Mouse (Mus musculus): ENCODE data around the gene Prss45. TPM values are rescaled to one million over a fixed set of nuclear protein-coding genes. Genes with fewer than 3 reads are reported as not detected.
A peak's percentile ranks its signal among the peaks of the same experiment; 100 is the strongest.

The Prss45 gene
- polyA plus RNA-seq, 1 experiment from 2014 or later, result not detected

GRCm38 (mm10) chr9:110871030-110871429 is 36.6 kb downstream of the Prss45 start:
- H3K27ac ChIP-seq (replicated peaks; ENCODE audit: low read depth, low read length), result no peak overlapping the region
- H3K9ac ChIP-seq (ENCODE audit: low read length), result no peak overlapping the region
- no peak for ATAC-seq (ENCODE audit: insufficient number of reproducible peaks, low FRiP score, low TSS enrichment, low read depth)
- H3K9me3 ChIP-seq (ENCODE audit: control insufficient read depth, low read length), result no peaks in the 10 kb centered on the region
- H3K36me3 ChIP-seq (ENCODE audit: control insufficient read depth, insufficient read depth, low read length), result no peaks in the 10 kb centered on the region
- H3K4me1 ChIP-seq (ENCODE audit: control insufficient read depth, insufficient read depth, low read length), result peaks cover 20% of the 10 kb centered on the region
- H3K4me3 ChIP-seq (ENCODE audit: low read depth, low read length), result no peak overlapping the region
- WGBS, result 15% methylated on average over 7 of the region's 7 CpGs
- H3K27me3 ChIP-seq (ENCODE audit: control insufficient read depth, insufficient read depth, low read length), result peaks cover 18% of the 10 kb centered on the region
- H3K4me2 ChIP-seq (ENCODE audit: low read depth, severe bottlenecking), result no peak overlapping the region
- peak; percentile 76 for DNase-seq (ENCODE audit: low spot score)

- 8% methylated on average over 40 of the region's 40 CpGs for WGBS
- no peak overlapping the region for H3K27ac ChIP-seq (replicated peaks; ENCODE audit: low read depth, low read length)
- ATAC-seq (ENCODE audit: insufficient number of reproducible peaks, low FRiP score, low TSS enrichment, low read depth), result peak; percentile 52; the same call in 1 of the 2 replicates
Observed at GRCm38 (mm10) chr9:110873681-110874659, 39.6 kb downstream of the Prss45 start.

GRCm38 (mm10) chr9:110874660-110875191 is 40.3 kb downstream of the Prss45 start:
- 13% methylated on average over 3 of the region's 3 CpGs for WGBS
- no peak overlapping the region for H3K4me3 ChIP-seq (ENCODE audit: low read depth, low read length)
- no peaks in the 10 kb centered on the region for H3K9me3 ChIP-seq (ENCODE audit: control insufficient read depth, low read length)
- no peak overlapping the region for H3K9ac ChIP-seq (ENCODE audit: low read length)
- H3K4me2 ChIP-seq (ENCODE audit: low read depth, severe bottlenecking), result no peak overlapping the region
- H3K36me3 ChIP-seq (ENCODE audit: control insufficient read depth, insufficient read depth, low read length), result no peaks in the 10 kb centered on the region
- ATAC-seq (ENCODE audit: insufficient number of reproducible peaks, low FRiP score, low TSS enrichment, low read depth) (no peak), DNase-seq (ENCODE audit: low spot score) (no peak)
- peaks cover 28% of the 10 kb centered on the region for H3K27me3 ChIP-seq (ENCODE audit: control insufficient read depth, insufficient read depth, low read length)
- H3K4me1 ChIP-seq (ENCODE audit: control insufficient read depth, insufficient read depth, low read length), result peaks cover 22% of the 10 kb centered on the region
- H3K27ac ChIP-seq (replicated peaks; ENCODE audit: low read depth, low read length), result no peak overlapping the region

More at GRCm38 (mm10) chr9:110873681-110874659, 39.6 kb downstream of the Prss45 start:
- H3K4me3 ChIP-seq (ENCODE audit: low read depth, low read length), result 0 out of 2 replicates have a peak overlapping the region, but pooled peaks have one; percentile 17
- H3K4me2 ChIP-seq (ENCODE audit: low read depth, severe bottlenecking), result peak overlapping the region; percentile 58
- H3K4me1 ChIP-seq (ENCODE audit: control insufficient read depth, insufficient read depth, low read length), result peaks cover 20% of the 10 kb centered on the region
- H3K36me3 ChIP-seq (ENCODE audit: control insufficient read depth, insufficient read depth, low read length), result no peaks in the 10 kb centered on the region
- peak; percentile 48 for DNase-seq (ENCODE audit: low spot score)
- peak overlapping the region; percentile 37; the same call in 1 of the 2 replicates for H3K9ac ChIP-seq (ENCODE audit: low read length)
- no peaks in the 10 kb centered on the region for H3K9me3 ChIP-seq (ENCODE audit: control insufficient read depth, low read length)
- peaks cover 23% of the 10 kb centered on the region for H3K27me3 ChIP-seq (ENCODE audit: control insufficient read depth, insufficient read depth, low read length)

- ATAC-seq (ENCODE audit: insufficient number of reproducible peaks, low FRiP score, low TSS enrichment, low read depth), result no peak
- 16% methylated on average over 5 of the region's 6 CpGs for WGBS
Observed at GRCm38 (mm10) chr9:110875288-110875695, 40.9 kb downstream of the Prss45 start.

GRCm38 (mm10) chr9:110877353-110877752 is 43.0 kb downstream of the Prss45 start:
- Histone ChIP-seq H3K9me3 (ENCODE audit: control insufficient read depth, low read length) (no peaks in the 10 kb centered on the region), H3K4me2 (ENCODE audit: low read depth, severe bottlenecking) (no peak overlapping the region), H3K4me1 (ENCODE audit: control insufficient read depth, insufficient read depth, low read length) (peaks cover 22% of the 10 kb centered on the region), H3K36me3 (ENCODE audit: control insufficient read depth, insufficient read depth, low read length) (no peaks in the 10 kb centered on the region), H3K9ac (ENCODE audit: low read length) (no peak overlapping the region), H3K27me3 (ENCODE audit: control insufficient read depth, insufficient read depth, low read length) (peaks cover 41% of the 10 kb centered on the region), H3K27ac (replicated peaks; ENCODE audit: low read depth, low read length) (no peak overlapping the region), H3K4me3 (ENCODE audit: low read depth, low read length) (no peak overlapping the region)
- 87% methylated on average over 1 of the region's 1 CpGs for WGBS
- no peak for ATAC-seq (ENCODE audit: insufficient number of reproducible peaks, low FRiP score, low TSS enrichment, low read depth)
- no peak for DNase-seq (ENCODE audit: low spot score)

More at GRCm38 (mm10) chr9:110875288-110875695, 40.9 kb downstream of the Prss45 start:
- Histone ChIP-seq H3K36me3 (ENCODE audit: control insufficient read depth, insufficient read depth, low read length) (no peaks in the 10 kb centered on the region), H3K4me3 (ENCODE audit: low read depth, low read length) (no peak overlapping the region), H3K4me1 (ENCODE audit: control insufficient read depth, insufficient read depth, low read length) (peaks cover 22% of the 10 kb centered on the region), H3K27ac (replicated peaks; ENCODE audit: low read depth, low read length) (no peak overlapping the region), H3K4me2 (ENCODE audit: low read depth, severe bottlenecking) (no peak overlapping the region), H3K9me3 (ENCODE audit: control insufficient read depth, low read length) (no peaks in the 10 kb centered on the region), H3K9ac (ENCODE audit: low read length) (no peak overlapping the region), H3K27me3 (ENCODE audit: control insufficient read depth, insufficient read depth, low read length) (peaks cover 32% of the 10 kb centered on the region)
- no peak for DNase-seq (ENCODE audit: low spot score)

- Histone ChIP-seq H3K4me1 (ENCODE audit: control insufficient read depth, insufficient read depth, low read length) (peaks cover 22% of the 10 kb centered on the region), H3K4me3 (ENCODE audit: low read depth, low read length) (no peak overlapping the region), H3K36me3 (ENCODE audit: control insufficient read depth, insufficient read depth, low read length) (no peaks in the 10 kb centered on the region), H3K9ac (ENCODE audit: low read length) (no peak overlapping the region), H3K27me3 (ENCODE audit: control insufficient read depth, insufficient read depth, low read length) (peaks cover 37% of the 10 kb centered on the region), H3K27ac (replicated peaks; ENCODE audit: low read depth, low read length) (no peak overlapping the region), H3K9me3 (ENCODE audit: control insufficient read depth, low read length) (no peaks in the 10 kb centered on the region), H3K4me2 (ENCODE audit: low read depth, severe bottlenecking) (no peak overlapping the region)
- ATAC-seq (ENCODE audit: insufficient number of reproducible peaks, low FRiP score, low TSS enrichment, low read depth) (no peak), DNase-seq (ENCODE audit: low spot score) (no peak)
- 87% methylated on average over 5 of the region's 5 CpGs for WGBS
Observed at GRCm38 (mm10) chr9:110877888-110878287, 43.5 kb downstream of the Prss45 start.

- peak; percentile 41 for DNase-seq (ENCODE audit: low spot score)
Observed at GRCm38 (mm10) chr9:110879191-110879920, 45.0 kb downstream of the Prss45 start, which contains the start of gene Als2cl. Gene Als2cl, plus strand, starts transcription at chr9:110879870.

More at GRCm38 (mm10) chr9:110879191-110879920, 45.0 kb downstream of the Prss45 start, which contains the start of gene Als2cl:
- Histone ChIP-seq H3K36me3 (ENCODE audit: control insufficient read depth, insufficient read depth, low read length) (no peaks in the 10 kb centered on the region), H3K27me3 (ENCODE audit: control insufficient read depth, insufficient read depth, low read length) (peaks cover 23% of the 10 kb centered on the region), H3K4me3 (ENCODE audit: low read depth, low read length) (peak within 1 kb of the TSS; percentile 54), H3K27ac (replicated peaks; ENCODE audit: low read depth, low read length) (no peak within 1 kb of the TSS), H3K9ac (ENCODE audit: low read length) (peak within 1 kb of the TSS; percentile 66), H3K4me2 (ENCODE audit: low read depth, severe bottlenecking) (peak within 1 kb of the TSS; percentile 96), H3K4me1 (ENCODE audit: control insufficient read depth, insufficient read depth, low read length) (peaks cover 14% of the 10 kb centered on the region), H3K9me3 (ENCODE audit: control insufficient read depth, low read length) (no peaks in the 10 kb centered on the region)
- WGBS, result 16% methylated on average over 12 of the region's 12 CpGs
- peak; percentile 10; the same call in 1 of the 2 replicates for ATAC-seq (ENCODE audit: insufficient number of reproducible peaks, low FRiP score, low TSS enrichment, low read depth)
